Mouse (Mus musculus): ENCODE data around the gene Fuz. TPM values are rescaled to one million over a fixed set of nuclear protein-coding genes. Genes with fewer than 3 reads are reported as not detected.
A peak's percentile ranks its signal among the peaks of the same experiment; 100 is the strongest.

The Fuz gene
- polyA plus RNA-seq, 1 experiment from 2014 or later = 14.5 TPM

- H3K27ac ChIP-seq (replicated peaks in 1 of 2; ENCODE audit: control insufficient read depth in 1 of 2, insufficient read depth in 1 of 2, low read depth in 2 of 2, low read length in 2 of 2) = peak overlapping the region; percentile 60 to 98; a peak in 3 of 4 replicates
- peaks cover 35% of the 10 kb centered on the region for H3K36me3 ChIP-seq (ENCODE audit: control insufficient read depth, insufficient read depth, low read length)
- no peaks in the 10 kb centered on the region for H3K9me3 ChIP-seq (ENCODE audit: control insufficient read depth, low read length)
- peak overlapping the region; percentile 70 to 76 for H3K4me3 ChIP-seq (ENCODE audit: control insufficient read depth in 1 of 2, insufficient read depth in 1 of 2, low read depth in 1 of 2, low read length in 2 of 2)
- WGBS = 71% methylated on average over 8 of the region's 8 CpGs
- no peaks in the 10 kb centered on the region for H3K27me3 ChIP-seq (ENCODE audit: control insufficient read depth, insufficient read depth, low read length)
- no peak for ATAC-seq (ENCODE audit: insufficient number of reproducible peaks, insufficient read depth, low FRiP score, low read depth)
- peaks cover 26 to 41% of the 10 kb centered on the region in 2 experiments for H3K4me1 ChIP-seq (ENCODE audit: control insufficient read depth in 2 of 2, insufficient read depth in 2 of 2, low read length in 2 of 2)
- peak overlapping the region; percentile 91 for H3K9ac ChIP-seq (ENCODE audit: low read length)
- peak overlapping the region; percentile 86 for H3K4me2 ChIP-seq (ENCODE audit: low read length)
Observed at GRCm38 (mm10) chr7:44850789-44851624, 44.9 kb upstream of the Fuz start.

GRCm38 (mm10) chr7:44851625-44852234, 44.1 kb upstream of the Fuz start:
- H3K9me3 ChIP-seq (ENCODE audit: control insufficient read depth, low read length) = no peaks in the 10 kb centered on the region
- H3K9ac ChIP-seq (ENCODE audit: low read length) = no peak overlapping the region
- peaks cover 28% of the 10 kb centered on the region for H3K36me3 ChIP-seq (ENCODE audit: control insufficient read depth, insufficient read depth, low read length)
- no peak overlapping the region for H3K4me2 ChIP-seq (ENCODE audit: low read length)
- no peak overlapping the region for H3K4me3 ChIP-seq (ENCODE audit: control insufficient read depth in 1 of 2, insufficient read depth in 1 of 2, low read depth in 1 of 2, low read length in 2 of 2)
- WGBS = 93% methylated on average over 12 of the region's 12 CpGs
- peaks cover 28 to 46% of the 10 kb centered on the region in 2 experiments for H3K4me1 ChIP-seq (ENCODE audit: control insufficient read depth in 2 of 2, insufficient read depth in 2 of 2, low read length in 2 of 2)
- no peaks in the 10 kb centered on the region for H3K27me3 ChIP-seq (ENCODE audit: control insufficient read depth, insufficient read depth, low read length)
- ATAC-seq (ENCODE audit: insufficient number of reproducible peaks, insufficient read depth, low FRiP score, low read depth) = no peak
- H3K27ac ChIP-seq (replicated peaks in 1 of 2; ENCODE audit: control insufficient read depth in 1 of 2, insufficient read depth in 1 of 2, low read depth in 2 of 2, low read length in 2 of 2) = no peak overlapping the region

GRCm38 (mm10) chr7:44852259-44853027, 43.4 kb upstream of the Fuz start:
- WGBS = 90% methylated on average over 36 of the region's 36 CpGs
- H3K27ac ChIP-seq (replicated peaks in 1 of 2; ENCODE audit: control insufficient read depth in 1 of 2, insufficient read depth in 1 of 2, low read depth in 2 of 2, low read length in 2 of 2) = no peak overlapping the region
- H3K4me3 ChIP-seq (ENCODE audit: control insufficient read depth in 1 of 2, insufficient read depth in 1 of 2, low read depth in 1 of 2, low read length in 2 of 2) = no peak overlapping the region
- H3K4me2 ChIP-seq (ENCODE audit: low read length) = no peak overlapping the region
- no peaks in the 10 kb centered on the region for H3K9me3 ChIP-seq (ENCODE audit: control insufficient read depth, low read length)
- peaks cover 28 to 45% of the 10 kb centered on the region in 2 experiments for H3K4me1 ChIP-seq (ENCODE audit: control insufficient read depth in 2 of 2, insufficient read depth in 2 of 2, low read length in 2 of 2)
- H3K27me3 ChIP-seq (ENCODE audit: control insufficient read depth, insufficient read depth, low read length) = no peaks in the 10 kb centered on the region
- no peak for ATAC-seq (ENCODE audit: insufficient number of reproducible peaks, insufficient read depth, low FRiP score, low read depth)
- peaks cover 23% of the 10 kb centered on the region for H3K36me3 ChIP-seq (ENCODE audit: control insufficient read depth, insufficient read depth, low read length)
- H3K9ac ChIP-seq (ENCODE audit: low read length) = no peak overlapping the region

GRCm38 (mm10) chr7:44853065-44853464, 42.8 kb upstream of the Fuz start:
- WGBS = 89% methylated on average over 2 of the region's 2 CpGs
- Histone ChIP-seq H3K27ac (replicated peaks in 1 of 2; ENCODE audit: control insufficient read depth in 1 of 2, insufficient read depth in 1 of 2, low read depth in 2 of 2, low read length in 2 of 2) (no peak overlapping the region), H3K9me3 (ENCODE audit: control insufficient read depth, low read length) (no peaks in the 10 kb centered on the region), H3K36me3 (ENCODE audit: control insufficient read depth, insufficient read depth, low read length) (peaks cover 22% of the 10 kb centered on the region), H3K4me1 (ENCODE audit: control insufficient read depth in 2 of 2, insufficient read depth in 2 of 2, low read length in 2 of 2) (peaks cover 26 to 43% of the 10 kb centered on the region in 2 experiments), H3K9ac (ENCODE audit: low read length) (0 out of 2 replicates have a peak overlapping the region, but pooled peaks have one; percentile 73), H3K27me3 (ENCODE audit: control insufficient read depth, insufficient read depth, low read length) (no peaks in the 10 kb centered on the region), H3K4me3 (ENCODE audit: control insufficient read depth in 1 of 2, insufficient read depth in 1 of 2, low read depth in 1 of 2, low read length in 2 of 2) (no peak overlapping the region), H3K4me2 (ENCODE audit: low read length) (peak overlapping the region; percentile 81)
- no peak for ATAC-seq (ENCODE audit: insufficient number of reproducible peaks, insufficient read depth, low FRiP score, low read depth)

- Histone ChIP-seq H3K36me3 (ENCODE audit: control insufficient read depth, insufficient read depth, low read length) (peaks cover 26% of the 10 kb centered on the region), H3K4me1 (ENCODE audit: control insufficient read depth in 2 of 2, insufficient read depth in 2 of 2, low read length in 2 of 2) (peaks cover 23 to 48% of the 10 kb centered on the region in 2 experiments), H3K9me3 (ENCODE audit: control insufficient read depth, low read length) (no peaks in the 10 kb centered on the region), H3K4me2 (ENCODE audit: low read length) (peak overlapping the region; percentile 81), H3K27ac (replicated peaks in 1 of 2; ENCODE audit: control insufficient read depth in 1 of 2, insufficient read depth in 1 of 2, low read depth in 2 of 2, low read length in 2 of 2) (peak overlapping the region; percentile 93 to 96), H3K27me3 (ENCODE audit: control insufficient read depth, insufficient read depth, low read length) (no peaks in the 10 kb centered on the region), H3K4me3 (ENCODE audit: control insufficient read depth in 1 of 2, insufficient read depth in 1 of 2, low read depth in 1 of 2, low read length in 2 of 2) (peak overlapping the region; percentile 46 to 59), H3K9ac (ENCODE audit: low read length) (peak overlapping the region; percentile 73)
- 26% methylated on average over 25 of the region's 26 CpGs for WGBS
- ATAC-seq (ENCODE audit: insufficient number of reproducible peaks, insufficient read depth, low FRiP score, low read depth) = no peak
Observed at GRCm38 (mm10) chr7:44853596-44854355, 42.1 kb upstream of the Fuz start.

- ATAC-seq (ENCODE audit: insufficient number of reproducible peaks, insufficient read depth, low FRiP score, low read depth) = peak; percentile 34
- Histone ChIP-seq H3K4me2 (ENCODE audit: low read length) (peak overlapping the region; percentile 81), H3K27ac (replicated peaks in 1 of 2; ENCODE audit: control insufficient read depth in 1 of 2, insufficient read depth in 1 of 2, low read depth in 2 of 2, low read length in 2 of 2) (peak overlapping the region; percentile 93 to 96), H3K9ac (ENCODE audit: low read length) (peak overlapping the region; percentile 73), H3K9me3 (ENCODE audit: control insufficient read depth, low read length) (no peaks in the 10 kb centered on the region), H3K27me3 (ENCODE audit: control insufficient read depth, insufficient read depth, low read length) (no peaks in the 10 kb centered on the region), H3K36me3 (ENCODE audit: control insufficient read depth, insufficient read depth, low read length) (peaks cover 31% of the 10 kb centered on the region), H3K4me3 (ENCODE audit: control insufficient read depth in 1 of 2, insufficient read depth in 1 of 2, low read depth in 1 of 2, low read length in 2 of 2) (peak overlapping the region; percentile 46 to 59), H3K4me1 (ENCODE audit: control insufficient read depth in 2 of 2, insufficient read depth in 2 of 2, low read length in 2 of 2) (peaks cover 23 to 48% of the 10 kb centered on the region in 2 experiments)
- 1% methylated on average over 45 of the region's 45 CpGs for WGBS
Observed at GRCm38 (mm10) chr7:44854356-44855031, 41.4 kb upstream of the Fuz start.

All from heart, embryonic 14.5 days (tissue).